Mouse (Mus musculus): Measurements from ENCODE around the gene Faap24.

The Faap24 gene

GRCm38 (mm10) chr7:35371096-35371495, 25.5 kb downstream of the Faap24 start:
- no peak for DNase-seq (ENCODE audit: inconsistent age in 2 of 2, low spot score in 1 of 2)

GRCm38 (mm10) chr7:35365161-35365910, 31.3 kb downstream of the Faap24 start:
- no peak for DNase-seq (ENCODE audit: inconsistent age in 2 of 2, low spot score in 1 of 2)

- DNase-seq (ENCODE audit: inconsistent age in 2 of 2, low spot score in 1 of 2) = no peak
Measured at GRCm38 (mm10) chr7:35362868-35363267, 33.8 kb downstream of the Faap24 start.

GRCm38 (mm10) chr7:35362253-35362652, 34.4 kb downstream of the Faap24 start:
- no peak for DNase-seq (ENCODE audit: inconsistent age in 2 of 2, low spot score in 1 of 2)

DNA sequence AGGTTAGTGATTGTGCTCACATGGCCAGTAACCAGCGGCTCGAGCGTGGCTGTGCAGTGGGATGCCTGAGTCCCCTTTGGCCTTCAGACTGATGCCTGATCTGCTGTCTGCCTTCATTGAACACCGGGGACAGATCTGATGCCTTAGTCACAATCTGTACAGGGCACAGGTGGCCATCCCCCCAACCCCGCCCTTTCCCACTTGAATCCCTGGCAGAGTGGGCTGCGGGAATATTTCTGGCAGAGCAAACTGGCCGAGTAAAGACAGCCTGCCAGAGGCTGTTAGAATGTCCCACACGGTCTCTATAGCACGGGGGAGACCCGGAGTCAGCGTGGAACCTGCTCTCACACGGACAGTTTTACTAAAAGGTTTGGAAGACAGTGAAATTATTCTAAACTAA, 39.0 kb downstream of the Faap24 start:
- no peak for DNase-seq (ENCODE audit: inconsistent age in 2 of 2, low spot score in 1 of 2)

- no peak for DNase-seq (ENCODE audit: inconsistent age in 2 of 2, low spot score in 1 of 2)
Measured at GRCm38 (mm10) chr7:35355303-35355872, 41.2 kb downstream of the Faap24 start.

DNA sequence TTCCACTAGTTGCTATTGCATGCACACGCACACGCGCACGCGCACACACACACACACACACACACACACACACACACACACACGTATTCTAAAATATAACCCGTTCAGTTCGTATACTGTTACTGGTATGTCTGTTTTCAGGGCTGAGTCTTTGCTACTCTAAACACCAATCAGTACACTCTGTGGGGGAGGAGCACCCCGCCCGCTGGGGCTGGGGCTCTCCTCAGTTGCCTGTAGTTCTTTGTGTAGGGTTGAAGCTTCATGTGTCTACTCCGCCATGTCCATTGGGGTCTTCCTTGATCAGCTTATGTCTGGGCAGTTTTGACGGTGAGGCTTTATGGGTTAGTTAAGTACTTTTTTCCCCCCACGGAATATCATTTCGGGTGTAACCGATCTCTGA, 43.3 kb downstream of the Faap24 start:
- DNase-seq (ENCODE audit: inconsistent age in 2 of 2, low spot score in 1 of 2) = no peak

DNA sequence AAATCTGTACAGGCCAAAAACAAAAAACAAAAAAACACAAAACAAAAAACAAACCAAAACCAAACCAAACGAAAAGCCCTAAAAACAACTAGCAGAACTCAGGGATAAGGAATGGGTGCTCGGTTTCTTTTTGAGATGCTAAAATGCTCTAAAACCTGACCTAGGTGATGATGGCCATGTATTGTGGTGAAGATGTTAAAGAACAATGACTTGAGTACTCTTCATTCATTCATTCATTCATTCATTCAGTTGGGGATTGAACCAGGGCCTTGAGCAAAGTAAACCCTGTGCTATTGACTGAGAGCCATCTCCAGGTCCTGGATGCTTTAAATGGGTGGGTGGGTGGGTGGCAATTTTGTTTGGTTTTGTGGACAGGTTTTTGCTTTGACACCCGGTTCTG, 45.5 kb downstream of the Faap24 start:
- DNase-seq (ENCODE audit: inconsistent age in 2 of 2, low spot score in 1 of 2) = no peak

GRCm38 (mm10) chr7:35349886-35350684, 46.6 kb downstream of the Faap24 start:
- DNase-seq (ENCODE audit: inconsistent age in 2 of 2, low spot score in 1 of 2) = no peak

GRCm38 (mm10) chr7:35349022-35349421, 47.6 kb downstream of the Faap24 start:
- peak; percentile 68 to 73 for DNase-seq (ENCODE audit: inconsistent age in 2 of 2, low spot score in 1 of 2)

GRCm38 (mm10) chr7:35347918-35348700, 48.5 kb downstream of the Faap24 start:
- no peak for DNase-seq (ENCODE audit: inconsistent age in 2 of 2, low spot score in 1 of 2)

GRCm38 (mm10) chr7:35344785-35345330, 51.8 kb downstream of the Faap24 start:
- no peak for DNase-seq (ENCODE audit: inconsistent age in 2 of 2, low spot score in 1 of 2)

DNA sequence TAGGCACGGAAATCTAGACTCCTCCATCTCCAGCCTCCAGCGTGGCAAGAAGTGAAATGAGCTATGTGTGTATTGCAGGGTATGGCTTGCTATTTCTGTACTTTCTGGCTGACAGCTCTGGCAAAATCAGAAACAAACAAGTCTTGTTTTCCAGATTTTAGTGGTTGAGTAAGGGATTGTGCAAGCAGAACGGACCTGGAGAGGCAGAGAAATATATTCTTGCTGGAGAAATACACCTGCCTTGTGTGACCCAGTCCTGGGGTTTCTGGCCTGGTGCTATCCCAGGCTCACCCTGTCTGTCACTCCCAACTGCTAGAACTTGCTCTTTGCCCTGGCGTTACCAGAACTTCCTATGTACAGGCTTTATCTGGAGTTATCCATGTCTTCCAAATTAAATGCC, 54.1 kb downstream of the Faap24 start:
- DNase-seq (ENCODE audit: inconsistent age in 2 of 2, low spot score in 1 of 2) = no peak

Measured in adrenal gland, adult (tissue).